Mouse (Mus musculus): Measurements from ENCODE around the gene Slc39a7.
"Not testable (repeated sequence)": the region's sequence is repeated elsewhere in the genome, so short reads cannot be mapped to it uniquely, and the experiment has no call there.

The Slc39a7 gene

DNA sequence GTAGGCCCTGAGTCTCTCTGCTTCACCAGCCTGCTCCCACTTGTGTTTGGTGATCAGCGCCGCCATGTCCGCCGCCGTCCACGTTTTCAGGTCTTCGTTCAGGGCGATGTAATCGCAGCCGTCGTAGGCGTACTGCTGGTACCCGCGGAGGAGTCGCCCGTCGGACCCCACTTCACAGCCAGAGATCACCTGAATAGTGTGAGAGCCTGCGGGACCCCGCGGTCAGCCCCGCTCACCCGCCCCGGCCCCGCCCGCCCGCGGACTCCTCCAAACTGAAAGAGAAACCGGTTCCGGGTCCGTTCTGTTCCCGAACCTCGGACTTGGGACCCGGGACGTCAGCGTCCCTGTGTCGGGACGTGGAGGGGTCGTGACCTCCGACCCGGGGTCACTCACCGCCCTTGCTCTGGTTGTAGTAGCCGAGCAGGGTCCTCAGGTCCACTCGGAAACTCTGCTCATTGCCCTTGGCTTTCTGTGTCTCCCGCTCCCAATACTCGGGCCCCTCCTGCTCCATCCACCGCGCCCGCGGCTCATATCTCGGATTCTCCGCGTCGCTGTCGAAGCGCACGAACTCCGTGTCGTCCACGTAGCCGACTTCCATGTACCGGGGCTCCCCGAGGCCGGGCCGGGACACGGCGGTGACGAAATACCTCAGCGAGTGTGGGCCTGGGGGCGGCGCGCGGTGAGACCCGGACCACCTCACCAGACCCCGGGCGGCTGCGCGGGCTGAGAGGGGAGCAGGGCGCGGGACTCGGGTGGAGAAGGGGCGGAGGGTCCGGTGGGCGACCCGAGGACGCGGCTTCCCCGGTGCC is 31.9 kb downstream of the Slc39a7 start:
- peak; percentile 54 for DNase-seq

DNA sequence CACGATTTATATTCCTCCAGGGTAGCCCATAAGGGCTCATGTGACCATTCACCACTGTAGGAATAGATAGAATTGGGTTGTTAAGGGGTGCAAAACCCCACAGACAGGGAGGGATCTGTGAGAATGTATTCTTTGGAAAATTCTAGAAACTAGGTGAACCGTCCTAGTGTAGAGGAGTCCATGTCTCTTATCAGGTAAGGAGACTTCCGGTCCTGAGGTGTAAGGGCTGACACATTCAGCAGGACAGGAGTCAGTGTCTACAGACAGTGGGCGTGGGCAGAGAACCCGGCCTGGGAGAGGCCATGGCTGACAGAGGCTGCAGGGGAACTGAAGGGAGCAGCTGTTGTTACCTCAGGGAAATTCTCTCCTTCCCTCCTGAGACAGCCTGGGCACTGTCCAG is 32.8 kb downstream of the Slc39a7 start:
- DNase-seq, result not testable (repeated sequence)

DNA sequence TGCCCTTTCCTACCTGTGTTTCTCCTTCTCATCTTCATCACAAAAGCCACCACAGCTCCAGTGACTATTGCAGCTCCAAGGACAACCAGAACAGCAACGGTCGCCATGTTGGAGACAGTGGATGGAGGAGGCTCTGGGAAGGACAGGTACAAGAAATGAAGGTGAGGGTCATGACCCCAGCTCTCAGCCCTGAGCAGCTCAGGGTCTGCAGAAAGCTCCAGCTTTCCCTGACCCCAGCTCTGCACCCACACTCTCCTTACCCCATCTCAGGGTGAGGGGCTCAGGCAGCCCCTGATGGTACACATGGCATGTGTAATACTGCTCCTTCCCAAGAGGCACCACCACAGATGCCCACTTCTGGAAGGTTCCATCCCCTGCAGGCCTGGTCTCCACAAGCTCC is 34.5 kb downstream of the Slc39a7 start:
- not testable (repeated sequence) for DNase-seq

DNA sequence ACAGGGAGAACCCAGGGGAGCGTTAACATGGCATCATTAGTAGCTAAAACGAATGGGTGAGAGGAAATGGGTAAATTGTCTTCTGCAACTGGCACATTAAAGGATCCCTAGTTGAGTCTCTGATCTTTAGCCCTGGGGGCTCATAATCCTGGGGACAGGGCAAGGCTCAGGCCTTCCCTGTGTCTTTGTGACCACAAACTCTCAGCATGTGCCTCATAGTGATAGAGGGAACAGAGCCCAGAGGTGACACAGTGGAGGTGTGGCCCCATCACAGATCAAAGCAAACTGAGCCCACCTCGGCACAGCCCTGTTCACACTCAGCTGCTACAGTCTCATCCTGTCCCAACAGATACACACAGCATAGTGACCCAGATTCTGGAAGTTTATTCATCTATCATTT is 35.8 kb downstream of the Slc39a7 start:
- no peak for DNase-seq

DNA sequence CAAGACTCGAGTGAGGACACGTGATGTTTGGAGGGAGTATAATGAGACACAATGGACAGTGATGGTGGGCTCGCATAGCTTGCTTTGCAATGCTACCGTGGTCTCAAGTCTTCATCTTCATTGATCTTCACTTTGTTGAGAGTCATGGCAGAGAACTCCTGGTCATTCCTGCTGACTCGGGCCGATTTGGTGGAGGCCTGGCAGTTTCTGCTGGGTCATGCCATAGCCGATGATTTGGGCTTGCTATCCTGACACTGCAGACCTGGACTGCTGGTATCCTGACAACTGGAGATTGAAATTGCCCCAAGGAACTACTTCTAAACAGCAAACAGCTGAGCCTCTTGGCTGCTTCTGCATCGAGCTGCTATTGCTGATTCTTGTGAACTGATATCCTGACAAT is 36.5 kb downstream of the Slc39a7 start:
- no peak for DNase-seq

DNA sequence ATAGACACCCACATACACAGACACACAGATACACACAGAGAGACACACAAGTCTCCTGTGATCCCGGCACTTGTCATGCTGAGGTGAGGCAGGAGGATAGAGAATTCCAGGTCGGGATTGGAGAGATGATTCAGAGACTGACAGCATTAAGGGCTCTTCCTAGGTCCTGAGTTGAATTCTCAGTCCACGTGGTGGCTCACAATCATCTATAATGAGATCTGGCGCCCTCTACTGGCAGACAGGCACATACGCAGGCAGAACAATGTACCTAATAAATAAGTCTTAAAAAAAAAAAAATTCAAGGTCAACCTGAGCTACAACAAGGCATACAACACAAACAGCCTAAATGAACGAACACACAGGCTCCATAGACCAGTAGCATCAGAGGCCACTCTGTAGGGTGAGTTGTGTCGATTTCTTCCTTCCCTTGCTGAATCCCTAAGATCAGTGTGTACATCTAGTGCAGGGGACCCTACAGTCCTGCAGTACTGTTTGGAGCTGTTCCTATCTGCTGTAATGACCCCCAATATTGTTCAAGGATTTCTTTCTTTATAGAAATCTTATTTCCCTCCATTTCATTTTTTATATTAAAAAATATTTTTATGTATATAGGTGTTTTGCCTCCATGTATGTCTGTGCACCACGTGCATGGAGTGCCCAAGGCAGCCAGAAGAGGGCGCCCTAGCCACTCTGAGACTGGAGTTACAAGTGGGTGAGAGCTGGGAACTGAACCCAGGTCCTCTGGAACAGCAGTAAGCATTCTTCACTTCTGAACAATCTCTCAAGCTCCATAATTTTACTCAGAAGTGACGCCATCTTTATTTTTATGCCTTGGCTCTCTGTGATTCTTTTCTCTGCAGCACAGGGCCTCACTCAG is 39.5 kb downstream of the Slc39a7 start:
- peak; percentile 79 for DNase-seq

DNA sequence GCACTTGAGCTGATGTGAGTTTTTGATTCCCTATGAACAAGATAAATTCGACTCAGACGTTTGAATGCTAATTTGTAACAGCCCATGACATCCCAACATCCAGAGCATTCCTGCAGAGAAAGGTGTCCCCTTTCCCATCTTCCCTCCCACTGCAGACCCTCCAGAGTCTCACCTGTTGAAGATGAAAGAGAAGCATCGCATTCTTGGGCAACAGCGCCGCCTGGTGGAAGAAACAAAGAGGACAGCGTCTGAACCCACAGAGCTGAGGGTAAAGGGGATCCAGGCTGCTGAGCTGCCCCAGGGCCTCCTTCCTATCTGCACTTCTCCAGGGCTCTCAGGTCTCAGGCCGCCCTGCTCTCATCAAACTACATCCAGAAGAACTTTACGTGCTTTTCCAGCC is 49.3 kb downstream of the Slc39a7 start:
- DNase-seq, result peak; percentile 89

DNA sequence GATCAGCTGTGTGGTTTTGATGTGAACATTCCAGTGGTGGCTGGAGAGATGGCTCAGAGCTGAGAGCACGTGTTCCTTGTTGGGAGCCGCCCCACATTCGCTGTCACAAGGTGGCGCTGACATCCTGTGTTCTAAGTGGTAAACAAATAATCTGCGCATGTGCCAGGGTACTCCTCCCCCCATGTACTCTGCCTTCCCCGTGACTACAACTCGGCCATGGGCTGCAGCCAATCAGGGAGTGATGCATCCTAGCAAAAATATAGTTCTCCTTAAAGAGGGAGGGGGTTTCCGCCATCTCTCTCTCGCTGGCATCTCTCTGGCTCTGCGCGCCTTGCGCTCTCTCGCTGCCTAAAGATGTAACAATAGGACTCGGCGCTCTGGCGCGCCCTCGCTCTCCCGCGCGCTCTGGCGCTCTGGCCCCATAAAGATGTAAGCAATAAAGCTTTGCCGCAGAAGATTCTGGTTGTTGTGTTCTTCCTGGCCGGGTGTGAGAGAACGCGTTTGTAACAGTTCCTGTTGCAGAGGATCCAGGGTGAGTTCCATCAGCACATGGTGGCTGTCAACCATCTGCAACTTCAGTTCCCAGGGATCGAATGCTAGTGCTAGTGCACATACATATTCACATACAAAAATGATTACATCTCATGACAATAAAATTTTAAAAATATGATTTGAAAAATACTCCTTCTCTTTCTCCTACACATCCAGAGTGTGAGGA is 50.1 kb downstream of the Slc39a7 start:
- DNase-seq, result peak; percentile 90

DNA sequence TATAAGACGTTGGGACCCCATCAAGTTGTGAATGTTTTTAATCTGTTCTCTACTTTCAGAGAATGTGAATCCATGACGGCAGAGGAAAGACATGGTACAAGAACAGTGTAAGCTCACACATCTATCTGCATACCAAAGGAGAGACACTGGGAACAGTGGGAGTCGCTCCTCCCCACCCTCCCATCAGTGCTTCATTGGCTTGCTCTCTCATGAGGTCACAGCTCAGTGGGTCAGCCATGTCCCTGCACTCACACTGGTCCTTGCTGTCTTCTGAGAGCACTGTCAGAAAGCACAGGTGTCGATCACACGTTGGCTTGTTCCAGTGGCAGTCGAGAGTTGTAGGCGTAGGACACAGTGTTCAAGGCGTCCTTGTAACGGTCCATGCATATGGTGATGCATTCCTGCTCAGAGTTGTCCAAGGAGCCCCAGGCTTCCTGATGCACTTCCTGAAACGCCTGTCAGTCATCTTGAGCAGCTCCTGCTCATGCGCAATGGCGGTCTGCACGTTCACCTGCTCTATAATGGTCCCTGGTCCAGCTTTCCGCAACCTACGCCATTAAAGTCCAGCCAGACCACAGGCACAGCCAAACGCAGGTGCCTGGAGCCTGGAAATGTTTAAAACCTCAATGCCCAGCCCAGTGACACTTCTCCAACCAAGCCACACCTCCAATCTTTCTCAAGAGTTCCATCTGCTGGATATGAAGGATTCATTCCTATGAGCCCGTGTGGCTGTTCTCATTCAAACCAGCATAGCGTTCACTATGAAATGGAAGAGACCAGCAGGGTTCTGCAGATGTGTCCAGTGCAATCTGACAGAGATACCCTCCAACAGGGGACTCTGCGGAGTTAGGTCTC is 51.1 kb downstream of the Slc39a7 start:
- DNase-seq, result no peak

DNA sequence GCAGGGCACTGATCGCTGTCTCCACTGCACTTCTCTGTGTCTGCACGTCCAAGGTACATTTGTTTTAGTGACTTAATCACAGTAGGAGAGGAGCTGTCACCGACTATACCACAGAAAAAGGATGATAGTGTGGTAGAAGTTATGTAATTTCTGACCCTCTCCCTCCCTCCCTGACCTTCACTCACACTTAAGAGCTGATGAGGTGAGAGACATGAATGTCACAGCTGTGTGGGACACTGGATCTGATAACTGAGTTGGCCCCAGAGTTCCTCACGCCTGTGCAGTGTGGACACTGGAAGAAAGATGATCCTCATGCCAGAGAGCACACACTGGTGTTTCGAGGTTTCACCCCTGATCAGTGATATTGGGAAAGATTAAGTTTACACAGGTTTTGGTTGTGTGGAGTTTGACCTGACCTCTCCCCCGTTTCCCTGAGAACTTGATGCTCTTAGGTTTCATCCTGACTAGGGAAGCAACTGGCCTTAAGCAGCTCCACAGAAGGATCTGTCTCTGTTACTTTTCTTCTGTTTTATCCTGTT is 51.9 kb downstream of the Slc39a7 start:
- DNase-seq, result no peak

DNA sequence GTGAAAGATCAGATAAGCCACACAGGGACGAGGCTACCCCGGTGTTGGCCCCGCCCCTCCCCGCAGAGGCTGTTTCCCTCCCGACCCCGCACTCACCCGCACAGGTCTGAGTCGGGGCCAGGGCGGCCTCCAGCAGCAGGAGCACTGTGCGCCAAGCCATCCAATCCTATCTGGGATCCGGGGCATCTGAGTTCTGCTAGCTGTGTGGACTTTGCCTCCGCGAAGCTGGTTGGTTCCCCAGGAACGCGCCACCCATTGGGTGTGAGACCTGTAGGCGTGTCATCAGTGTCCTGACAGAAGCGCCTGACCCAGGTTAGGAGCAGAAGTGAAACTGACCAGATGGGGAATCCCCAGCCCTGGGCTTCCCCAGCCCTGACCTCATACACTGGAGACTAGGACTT is 52.9 kb downstream of the Slc39a7 start:
- peak; percentile 62 for DNase-seq
